Mouse (Mus musculus): ENCODE measurements around the gene Zbtb5.
"Not testable (repeated sequence)": the region's sequence is repeated elsewhere in the genome, so short reads cannot be mapped to it uniquely, and the experiment has no call there.

The Zbtb5 gene

DNA sequence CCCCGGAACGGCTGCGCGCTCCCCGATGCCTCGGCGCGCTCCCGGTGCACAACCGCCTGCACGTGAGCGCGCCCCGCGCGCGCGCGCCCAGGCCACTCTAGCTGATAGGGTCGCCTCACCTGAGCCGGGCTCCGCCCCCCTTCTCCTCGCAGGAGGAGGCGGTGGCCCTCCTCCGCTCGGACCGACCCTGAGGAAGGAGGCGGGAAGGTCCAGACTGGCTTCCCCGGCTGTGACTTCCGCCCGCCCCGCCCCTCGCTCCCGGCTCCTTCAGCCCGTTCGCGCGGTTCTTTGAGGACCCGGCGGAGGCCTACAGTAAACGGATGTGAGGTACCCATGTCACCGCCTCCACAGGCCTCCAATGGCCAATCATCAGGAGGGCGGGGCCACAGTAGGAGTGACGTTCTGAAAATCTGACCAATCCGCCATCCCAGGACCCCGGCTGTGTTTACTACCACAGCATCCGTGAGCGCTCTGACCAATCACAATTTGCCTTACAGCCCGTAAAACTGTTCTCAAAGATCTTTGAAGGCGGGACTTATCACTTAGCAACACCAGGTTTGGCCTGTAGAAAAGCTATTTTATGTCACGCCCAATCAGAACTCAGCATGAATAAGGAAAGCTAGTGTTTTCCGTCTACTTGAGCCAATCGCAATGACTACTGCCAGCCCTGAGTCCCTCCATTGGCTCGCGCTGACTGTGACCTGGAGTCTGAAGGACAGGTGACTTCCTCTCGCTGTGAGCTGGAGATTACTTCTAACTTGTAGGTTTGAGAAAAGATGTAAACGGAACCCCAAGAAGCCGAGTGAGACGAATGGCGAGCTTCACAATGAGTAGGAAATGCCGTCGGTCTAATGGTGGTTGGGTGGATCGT, at the start of gene Zbtb5:
TSS of gene Zbtb5 (minus strand) at position 308 of the 871 bp plus-strand sequence.
- DNase-seq (ENCODE audit: low spot score) = peak; percentile 100

DNA sequence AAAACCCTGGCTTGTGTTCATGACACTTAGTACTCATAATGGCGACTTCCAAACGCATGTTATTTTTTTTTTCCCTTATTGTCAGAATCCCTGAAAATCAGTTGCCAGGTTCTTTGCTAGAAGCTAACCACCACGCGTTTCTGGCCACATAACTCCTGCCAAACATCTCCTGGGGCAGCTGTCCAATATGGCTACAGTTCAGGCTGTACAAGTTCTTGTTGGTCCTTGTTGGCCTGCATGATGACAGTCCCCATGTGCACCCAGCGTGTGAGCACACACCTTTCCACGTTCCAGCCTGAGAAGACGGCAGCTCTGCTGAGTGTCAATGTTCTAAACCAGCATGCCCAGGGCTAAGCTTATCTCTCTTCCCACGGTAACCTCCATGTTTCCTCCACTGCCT, 43.2 kb upstream of the Zbtb5 start:
- no peak for DNase-seq (ENCODE audit: low spot score)

GRCm38 (mm10) chr4:45054862-45055261, 42.6 kb upstream of the Zbtb5 start:
- no peak for DNase-seq (ENCODE audit: low spot score)

DNA sequence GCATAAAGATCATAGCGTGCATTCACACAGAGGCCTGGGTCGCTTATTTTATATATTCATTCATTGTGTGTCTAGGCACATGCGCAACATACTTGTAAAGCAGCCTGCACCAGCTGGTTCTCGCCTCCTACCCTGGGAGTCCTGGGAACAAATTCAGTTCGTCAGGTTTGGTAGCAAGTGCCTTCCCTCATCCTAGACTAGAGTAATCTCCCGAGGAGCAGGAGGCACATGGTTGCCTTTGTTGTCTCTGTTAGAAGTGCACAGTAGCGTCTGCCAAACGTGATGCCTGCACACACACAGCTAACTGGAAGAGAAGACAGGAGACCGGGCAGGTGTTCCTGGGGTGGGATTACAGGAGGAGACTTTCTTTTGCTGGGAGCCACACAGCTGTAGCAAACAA, 35.7 kb upstream of the Zbtb5 start:
- DNase-seq (ENCODE audit: low spot score) = no peak

DNA sequence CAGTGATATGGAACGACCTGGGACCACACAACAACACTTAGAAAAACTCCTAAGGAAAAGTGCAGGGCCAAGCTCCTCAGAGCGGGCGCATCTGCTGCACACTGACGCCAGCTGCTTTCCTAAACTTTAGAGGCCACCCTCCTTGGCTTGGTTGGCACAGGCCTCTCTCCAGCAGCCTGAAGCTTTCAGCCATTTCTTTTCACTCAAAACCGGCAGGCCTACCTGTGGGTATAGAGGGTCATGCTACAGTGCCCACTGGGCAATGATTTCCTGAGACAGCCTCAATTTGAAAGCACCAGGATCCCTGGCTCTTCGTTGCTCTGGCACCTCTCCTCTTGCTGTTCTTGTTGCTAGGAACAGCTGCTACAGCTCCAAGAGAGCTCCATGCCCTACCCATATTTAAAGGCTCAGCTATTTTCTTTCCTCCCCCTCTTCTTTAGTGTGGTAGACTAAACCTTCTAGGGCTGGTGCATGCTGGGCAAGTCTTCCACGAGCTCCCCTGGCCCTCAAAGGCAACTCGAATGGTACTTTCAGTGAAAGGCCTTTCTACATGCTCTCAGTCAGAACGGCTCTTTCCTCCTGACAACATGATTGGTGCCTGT, 35.2 kb upstream of the Zbtb5 start:
- DNase-seq (ENCODE audit: low spot score) = no peak

GRCm38 (mm10) chr4:45046679-45047078, 34.5 kb upstream of the Zbtb5 start:
- DNase-seq (ENCODE audit: low spot score) = no peak

GRCm38 (mm10) chr4:45040795-45041194, 28.6 kb upstream of the Zbtb5 start:
- no peak for DNase-seq (ENCODE audit: low spot score)

DNA sequence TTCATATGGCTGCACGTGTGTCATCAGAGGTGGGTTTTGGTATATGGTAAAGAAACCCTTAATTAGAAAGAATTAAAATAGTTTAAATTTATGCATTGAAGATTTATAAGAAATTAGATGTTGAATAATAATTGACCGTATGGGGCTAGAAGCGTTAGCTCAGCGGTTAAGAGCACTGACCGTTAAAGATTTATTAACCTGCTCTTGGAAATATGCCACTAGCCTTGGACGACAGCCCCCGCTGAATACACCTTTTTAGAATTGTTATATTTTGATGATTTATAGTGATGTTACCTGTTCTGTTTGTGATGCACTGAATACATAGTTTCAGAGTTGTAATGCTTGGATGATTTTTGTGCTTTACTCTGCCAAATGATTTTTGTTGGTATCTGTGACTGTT, 27.3 kb upstream of the Zbtb5 start:
- DNase-seq (ENCODE audit: low spot score) = not testable (repeated sequence)

GRCm38 (mm10) chr4:45038879-45039278, 26.7 kb upstream of the Zbtb5 start:
- not testable (repeated sequence) for DNase-seq (ENCODE audit: low spot score)

- no peak for DNase-seq (ENCODE audit: low spot score)
Observed at GRCm38 (mm10) chr4:45037455-45038410, 25.5 kb upstream of the Zbtb5 start.

GRCm38 (mm10) chr4:45036571-45036970, 24.4 kb upstream of the Zbtb5 start:
- no peak for DNase-seq (ENCODE audit: low spot score)

DNA sequence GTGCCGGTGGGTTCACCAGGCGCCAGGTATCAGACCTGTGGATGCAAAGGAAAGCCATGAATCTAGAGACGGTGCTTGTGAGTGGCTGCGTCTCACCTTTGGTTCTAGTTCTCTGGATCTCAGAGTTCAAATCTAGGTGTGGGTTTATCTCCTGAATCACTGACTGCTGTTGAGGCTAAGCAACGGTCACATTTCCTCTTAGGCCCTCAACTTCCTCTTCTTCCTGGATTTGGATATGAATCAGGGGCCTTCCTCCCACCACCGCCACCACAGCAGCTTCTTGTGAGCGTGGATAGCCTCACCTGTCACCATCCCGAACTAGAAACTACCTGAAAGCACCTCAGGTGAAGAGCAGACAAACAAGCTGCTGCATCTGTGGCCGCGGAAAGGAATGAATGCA, 23.8 kb upstream of the Zbtb5 start:
- no peak for DNase-seq (ENCODE audit: low spot score)

DNA sequence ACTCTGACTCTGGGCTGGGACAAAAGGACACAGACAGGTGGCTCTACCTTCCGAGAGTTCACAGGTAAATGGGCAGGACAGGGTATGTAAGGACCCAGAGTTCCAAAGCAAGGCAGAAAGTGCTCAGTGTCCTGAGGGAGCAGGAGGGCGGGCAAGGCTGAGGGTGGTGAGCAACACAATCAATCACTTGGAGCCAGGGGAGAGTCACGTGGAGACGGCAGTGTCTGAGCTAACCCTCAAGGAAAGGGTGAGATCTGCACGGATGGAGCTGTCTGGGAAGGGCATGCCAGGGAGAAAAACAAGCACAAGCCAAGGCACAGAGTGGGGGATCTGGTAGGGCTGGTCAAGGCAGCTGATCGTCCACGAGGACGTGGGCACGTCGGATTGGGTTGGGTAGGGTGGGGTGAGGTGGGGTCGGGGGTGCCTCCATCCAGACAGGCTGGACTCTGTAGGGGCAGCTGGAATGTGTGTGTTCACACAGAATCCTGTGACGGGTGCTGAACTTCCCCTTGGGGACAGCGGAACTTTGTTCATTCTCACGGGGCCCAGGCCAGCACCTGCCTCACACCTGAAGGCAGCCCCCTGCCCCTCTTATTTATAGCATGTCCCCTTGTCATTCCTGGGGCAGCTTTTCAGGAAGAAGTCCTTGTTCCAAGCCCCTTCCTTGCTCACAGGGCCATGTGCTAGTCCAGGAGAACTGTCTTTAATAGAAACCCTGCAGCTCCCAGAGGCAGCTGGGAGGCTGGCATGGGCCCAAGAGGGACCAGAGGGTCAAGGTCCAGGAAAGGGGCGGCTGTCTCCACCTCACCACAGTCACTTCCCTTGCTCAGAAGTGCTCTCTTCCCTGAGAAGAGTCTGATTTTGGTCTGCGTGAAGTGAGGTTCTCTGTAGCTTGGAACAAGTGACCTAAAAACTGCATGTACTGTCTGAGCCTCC, 22.7 kb upstream of the Zbtb5 start:
- DNase-seq (ENCODE audit: low spot score) = peak; percentile 20

GRCm38 (mm10) chr4:45032586-45032985, 20.4 kb upstream of the Zbtb5 start:
- DNase-seq (ENCODE audit: low spot score) = no peak

DNA sequence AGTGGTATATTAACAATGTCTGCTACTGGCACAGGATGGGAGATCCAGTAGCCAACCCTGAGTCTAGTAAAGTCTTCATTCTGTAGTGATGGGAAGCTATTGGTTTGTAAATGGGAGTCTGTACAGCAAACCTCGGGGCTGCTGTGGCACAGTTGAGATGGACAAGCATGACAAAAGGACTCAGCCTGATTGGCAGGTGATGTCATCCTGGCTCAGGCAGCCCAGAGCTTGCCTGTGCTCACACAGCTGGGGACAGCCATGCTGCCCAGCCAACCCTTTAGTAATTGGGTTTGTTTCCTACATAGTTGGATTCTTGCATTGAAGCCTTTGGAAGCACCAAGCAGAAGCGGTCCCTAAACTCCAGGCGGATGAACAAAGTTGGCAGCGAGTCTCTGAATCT, 14.2 kb upstream of the Zbtb5 start:
- no peak for DNase-seq (ENCODE audit: low spot score)

DNA sequence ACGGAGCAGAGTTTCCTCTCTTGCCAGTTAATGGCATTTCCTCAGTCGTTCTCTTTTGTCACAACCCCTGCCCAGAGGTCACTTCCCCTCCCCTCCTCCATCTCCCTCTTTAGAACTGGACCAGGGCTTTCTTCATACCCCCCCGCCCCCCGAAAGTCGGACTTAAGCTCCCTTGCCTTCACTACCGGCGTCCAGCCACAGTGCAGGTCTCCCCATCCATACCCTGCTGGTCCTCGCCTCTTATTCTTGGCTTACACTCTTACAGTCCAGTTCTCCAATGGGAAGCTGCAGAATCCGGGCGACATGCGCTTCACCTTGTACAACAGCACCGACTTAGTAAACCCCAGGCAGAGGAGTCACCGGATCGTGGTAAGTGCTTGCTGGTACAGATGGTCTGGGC, 6.8 kb upstream of the Zbtb5 start:
- no peak for DNase-seq (ENCODE audit: low spot score)

DNA sequence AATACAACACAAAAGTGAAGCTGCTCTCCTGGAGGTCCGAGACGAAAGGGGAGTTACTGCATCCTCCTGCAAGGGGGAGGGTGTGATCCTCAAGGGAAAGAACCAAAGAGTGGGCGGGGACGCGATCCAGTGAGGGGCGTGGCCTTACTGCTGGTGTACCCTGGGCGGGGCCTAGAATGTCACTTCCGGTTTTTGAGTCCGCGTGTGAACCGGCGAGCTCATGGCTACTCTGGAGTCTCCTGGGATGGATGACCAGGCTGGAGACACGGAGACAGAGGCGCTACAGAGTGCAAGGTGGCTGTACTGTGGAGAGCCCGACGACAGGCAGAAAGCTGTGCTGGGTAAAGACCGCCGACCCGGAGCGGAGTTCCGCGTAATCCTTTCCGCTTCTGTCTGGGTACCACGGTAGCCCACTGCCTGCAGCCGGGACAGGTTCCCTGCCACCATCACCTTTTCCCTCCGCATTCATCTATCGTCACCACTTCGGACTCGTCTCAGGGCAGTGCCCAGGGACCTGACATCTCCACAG, 6.3 kb upstream of the Zbtb5 start, which contains the start of gene Polr1e:
TSS of gene Polr1e (plus strand) at position 132 of the 529 bp plus-strand sequence.
- DNase-seq (ENCODE audit: low spot score) = peak; percentile 99

- DNase-seq (ENCODE audit: low spot score) = peak; percentile 50
Observed at GRCm38 (mm10) chr4:45015615-45016014, 3.4 kb upstream of the Zbtb5 start.

- DNase-seq (ENCODE audit: low spot score) = no peak
Observed at GRCm38 (mm10) chr4:45013537-45013936, 1.3 kb upstream of the Zbtb5 start.

- no peak for DNase-seq (ENCODE audit: low spot score)
Observed at GRCm38 (mm10) chr4:45013031-45013431, 819 bp upstream of the Zbtb5 start.

DNA sequence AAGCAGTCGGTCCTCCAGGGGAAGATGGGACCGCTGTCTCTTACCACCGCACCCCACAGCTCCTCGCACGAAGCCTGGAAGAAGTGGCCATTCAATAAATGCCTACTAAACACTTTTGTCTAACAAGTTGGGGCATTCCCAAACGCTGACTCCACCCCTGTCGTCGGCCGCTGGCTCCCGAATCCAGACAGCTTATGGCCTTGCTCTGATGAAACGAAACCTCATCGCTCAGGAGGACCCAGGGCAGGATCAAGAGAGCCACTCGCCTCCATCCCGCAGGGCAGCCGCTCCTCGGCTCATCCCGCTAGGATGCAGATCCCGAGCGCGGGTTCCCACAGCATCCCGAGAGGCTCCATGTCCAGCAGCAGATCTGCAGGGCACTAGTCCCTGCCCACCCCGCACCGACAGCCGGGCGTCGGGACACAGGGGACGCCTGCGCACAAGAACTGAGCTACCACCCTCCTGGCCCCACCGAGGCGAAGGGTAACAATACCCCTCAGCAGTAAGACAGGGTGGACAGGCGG, 569 bp downstream of the Zbtb5 start:
- peak; percentile 74 for DNase-seq (ENCODE audit: low spot score)
